Mouse (Mus musculus): ENCODE data around the gene B3galt4. TPM values are rescaled to one million over a fixed set of nuclear protein-coding genes. Genes with fewer than 3 reads are reported as not detected.

The B3galt4 gene
- total and polyA plus RNA-seq, 2 experiments from 2014 or later = 9.8 to 11.7 TPM

GRCm38 (mm10) chr17:33902491-33902890, 48.8 kb downstream of the B3galt4 start:
- no peak for ATAC-seq
- Histone ChIP-seq H3K36me3 (ENCODE audit: insufficient read depth) (no peaks in the 10 kb centered on the region), H3K9me3 (ENCODE audit: low read length) (no peaks in the 10 kb centered on the region), H3K4me2 (ENCODE audit: low read depth) (no peak overlapping the region), H3K9ac (no peak overlapping the region), H3K4me3 (ENCODE audit: low read depth, low read length) (no peak overlapping the region), H3K27me3 (ENCODE audit: insufficient read depth, low read length) (no peaks in the 10 kb centered on the region), H3K27ac (ENCODE audit: low read depth, low read length) (no peak overlapping the region), H3K4me1 (ENCODE audit: insufficient read depth) (no peaks in the 10 kb centered on the region)
- no peak for DNase-seq
- no peak for TF ChIP-seq CTCF (IDR thresholded peaks at IDR 0.05; ENCODE audit: low read depth)
- WGBS = 88% methylated on average over 7 of the region's 7 CpGs

DNA sequence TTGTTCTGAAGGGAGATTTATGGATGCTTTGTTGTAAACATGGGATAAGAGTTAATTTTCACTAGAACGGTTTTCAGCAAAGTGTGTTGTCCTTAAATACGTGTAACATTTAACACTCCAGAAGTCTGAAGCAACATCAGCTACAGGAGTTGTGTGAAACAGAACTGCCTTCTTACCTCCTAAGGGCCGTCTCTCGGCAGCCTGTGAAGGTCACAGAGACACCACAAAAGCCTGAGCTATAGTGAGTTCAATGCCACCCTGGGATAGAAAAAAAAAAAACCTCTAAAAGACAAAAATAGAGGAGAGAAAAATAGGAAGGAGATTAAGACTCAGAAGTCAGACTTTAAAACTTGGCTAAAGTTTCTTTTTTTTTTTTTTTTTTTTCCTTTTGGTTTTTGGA, 49.2 kb downstream of the B3galt4 start:
- H3K27ac ChIP-seq (ENCODE audit: low read depth, low read length) = no peak overlapping the region
- H3K27me3 ChIP-seq (ENCODE audit: insufficient read depth, low read length) = no peaks in the 10 kb centered on the region
- no peaks in the 10 kb centered on the region for H3K9me3 ChIP-seq (ENCODE audit: low read length)
- TF ChIP-seq CTCF (IDR thresholded peaks at IDR 0.05; ENCODE audit: low read depth) = no peak
- H3K4me2 ChIP-seq (ENCODE audit: low read depth) = no peak overlapping the region
- no peak overlapping the region for H3K4me3 ChIP-seq (ENCODE audit: low read depth, low read length)
- ATAC-seq (no peak), DNase-seq (no peak)
- no peaks in the 10 kb centered on the region for H3K36me3 ChIP-seq (ENCODE audit: insufficient read depth)
- no peak overlapping the region for H3K9ac ChIP-seq
- 76% methylated on average over 4 of the region's 4 CpGs for WGBS
- no peaks in the 10 kb centered on the region for H3K4me1 ChIP-seq (ENCODE audit: insufficient read depth)

GRCm38 (mm10) chr17:33901653-33902052, 49.6 kb downstream of the B3galt4 start:
- Histone ChIP-seq H3K4me2 (ENCODE audit: low read depth) (no peak overlapping the region), H3K27me3 (ENCODE audit: insufficient read depth, low read length) (no peaks in the 10 kb centered on the region), H3K9ac (no peak overlapping the region), H3K27ac (ENCODE audit: low read depth, low read length) (no peak overlapping the region), H3K36me3 (ENCODE audit: insufficient read depth) (no peaks in the 10 kb centered on the region), H3K4me3 (ENCODE audit: low read depth, low read length) (no peak overlapping the region), H3K4me1 (ENCODE audit: insufficient read depth) (no peaks in the 10 kb centered on the region), H3K9me3 (ENCODE audit: low read length) (no peaks in the 10 kb centered on the region)
- 71% methylated on average over 4 of the region's 4 CpGs for WGBS
- no peak for TF ChIP-seq CTCF (IDR thresholded peaks at IDR 0.05; ENCODE audit: low read depth)
- ATAC-seq (no peak), DNase-seq (no peak)

DNA sequence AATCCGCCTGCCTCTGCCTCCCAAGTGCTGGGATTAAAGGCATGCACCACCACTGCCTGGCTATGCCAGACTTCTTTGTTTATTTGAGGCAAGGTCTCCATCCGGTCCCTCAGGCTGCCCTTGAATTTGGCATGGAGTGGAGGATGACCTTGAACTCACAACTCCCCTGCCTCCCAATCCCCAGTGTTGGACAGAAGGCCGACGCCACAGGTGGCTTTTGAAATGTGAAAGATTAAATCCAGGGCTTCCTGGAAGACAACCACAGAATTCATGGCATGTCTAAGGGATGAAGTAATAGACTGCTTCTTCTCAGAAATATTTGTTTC, 50.3 kb downstream of the B3galt4 start:
- WGBS = 84% methylated on average over 4 of the region's 4 CpGs
- Histone ChIP-seq H3K27me3 (ENCODE audit: insufficient read depth, low read length) (no peaks in the 10 kb centered on the region), H3K27ac (ENCODE audit: low read depth, low read length) (no peak overlapping the region), H3K9ac (no peak overlapping the region), H3K4me1 (ENCODE audit: insufficient read depth) (no peaks in the 10 kb centered on the region), H3K9me3 (ENCODE audit: low read length) (no peaks in the 10 kb centered on the region), H3K36me3 (ENCODE audit: insufficient read depth) (no peaks in the 10 kb centered on the region), H3K4me3 (ENCODE audit: low read depth, low read length) (no peak overlapping the region), H3K4me2 (ENCODE audit: low read depth) (no peak overlapping the region)
- no peak for DNase-seq
- no peak for TF ChIP-seq CTCF (IDR thresholded peaks at IDR 0.05; ENCODE audit: low read depth)
- ATAC-seq = no peak

DNA sequence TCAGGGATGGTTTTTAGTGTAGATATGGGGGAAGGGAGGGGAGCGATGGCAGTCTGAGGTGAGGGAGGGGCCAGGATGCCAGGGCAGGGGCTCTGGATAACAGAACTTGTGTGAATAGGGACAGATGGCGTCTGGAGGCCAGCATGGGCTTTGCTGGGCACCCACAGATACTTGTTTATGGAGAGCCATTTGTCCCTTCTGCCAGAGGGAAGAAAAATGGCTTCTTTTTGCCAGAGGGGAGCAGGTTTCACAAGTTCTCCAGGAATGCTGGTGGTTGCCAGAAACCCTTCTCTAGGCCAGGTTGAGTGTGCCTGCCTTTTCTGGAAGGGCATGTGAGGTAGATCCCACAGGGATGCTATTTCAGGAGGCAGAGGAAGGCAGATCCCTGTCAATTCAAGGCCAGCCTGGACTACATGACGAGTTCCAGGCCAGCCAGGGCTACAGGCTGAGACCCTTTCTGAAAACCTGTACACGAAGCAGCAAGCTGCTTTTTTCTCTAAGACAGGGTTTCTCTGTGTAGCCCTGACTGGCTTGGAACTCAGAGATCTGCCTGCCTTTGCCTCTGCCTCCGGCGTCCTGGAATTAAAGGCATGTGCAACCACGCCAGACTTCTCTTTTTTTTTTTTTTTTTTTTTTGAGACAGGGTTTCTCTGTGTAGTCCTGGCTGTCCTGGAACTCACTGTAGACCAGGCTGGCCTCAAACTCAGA, 50.9 kb downstream of the B3galt4 start:
- Histone ChIP-seq H3K9ac (no peak overlapping the region), H3K27ac (ENCODE audit: low read depth, low read length) (no peak overlapping the region), H3K4me3 (ENCODE audit: low read depth, low read length) (no peak overlapping the region), H3K36me3 (ENCODE audit: insufficient read depth) (no peaks in the 10 kb centered on the region), H3K27me3 (ENCODE audit: insufficient read depth, low read length) (no peaks in the 10 kb centered on the region), H3K4me2 (ENCODE audit: low read depth) (no peak overlapping the region), H3K9me3 (ENCODE audit: low read length) (no peaks in the 10 kb centered on the region), H3K4me1 (ENCODE audit: insufficient read depth) (no peaks in the 10 kb centered on the region)
- no peak for TF ChIP-seq CTCF (IDR thresholded peaks at IDR 0.05; ENCODE audit: low read depth)
- DNase-seq = no peak
- WGBS = 71% methylated on average over 7 of the region's 7 CpGs
- ATAC-seq = no peak

Other genes with a start within 250 kb of the B3galt4 start
Only the 30 nearest of the 32 such genes appear.
- 96.5 and 102 TPM in 2 replicates for gene March2, start 232.8 kb downstream of the B3galt4 start, total RNA-seq (2014; rRNA removed)
- 72.5 and 77.6 TPM in 2 replicates for gene March2, start 232.8 kb downstream of the B3galt4 start, polyA plus RNA-seq (2015; fragmentation: Nextera tagmentation; extraction: Ambion mirVana)
- 78.1 and 106 TPM in 2 replicates for gene Rab11b, start 191.0 kb downstream of the B3galt4 start, total RNA-seq (2014; rRNA removed)
- gene Rab11b, start 191.0 kb downstream of the B3galt4 start, polyA plus RNA-seq (2015; fragmentation: Nextera tagmentation; extraction: Ambion mirVana) = 527 and 560 TPM in 2 replicates
- 13.2 and 17.2 TPM in 2 replicates for gene Angptl4, start 169.7 kb downstream of the B3galt4 start, total RNA-seq (2014; rRNA removed)
- gene Angptl4, start 169.7 kb downstream of the B3galt4 start, polyA plus RNA-seq (2015; fragmentation: Nextera tagmentation; extraction: Ambion mirVana) = 24.4 and 25.2 TPM in 2 replicates
- 36.5 and 42.7 TPM in 2 replicates for gene Kank3, start 141.0 kb downstream of the B3galt4 start, total RNA-seq (2014; rRNA removed)
- gene Kank3, start 141.0 kb downstream of the B3galt4 start, polyA plus RNA-seq (2015; fragmentation: Nextera tagmentation; extraction: Ambion mirVana) = 35.8 and 43.4 TPM in 2 replicates
- gene Rps28, start 126.9 kb downstream of the B3galt4 start, total RNA-seq (2014; rRNA removed) = 589 and 1,055 TPM in 2 replicates
- gene Rps28, start 126.9 kb downstream of the B3galt4 start, polyA plus RNA-seq (2015; fragmentation: Nextera tagmentation; extraction: Ambion mirVana) = 603 and 823 TPM in 2 replicates
- gene Ndufa7, start 126.9 kb downstream of the B3galt4 start, total RNA-seq (2014; rRNA removed) = 258 and 291 TPM in 2 replicates
- gene Ndufa7, start 126.9 kb downstream of the B3galt4 start, polyA plus RNA-seq (2015; fragmentation: Nextera tagmentation; extraction: Ambion mirVana) = 529 and 626 TPM in 2 replicates
- gene Cd320, start 108.4 kb downstream of the B3galt4 start, total RNA-seq (2014; rRNA removed) = 17.2 and 27.5 TPM in 2 replicates
- 50.3 and 53.6 TPM in 2 replicates for gene Cd320, start 108.4 kb downstream of the B3galt4 start, polyA plus RNA-seq (2015; fragmentation: Nextera tagmentation; extraction: Ambion mirVana)
- gene Gm7029, start 77.7 kb downstream of the B3galt4 start, total RNA-seq (2014; rRNA removed) = not detected in 2 replicates
- not detected in 2 replicates for gene Gm7029, start 77.7 kb downstream of the B3galt4 start, polyA plus RNA-seq (2015; fragmentation: Nextera tagmentation; extraction: Ambion mirVana)
- gene Kifc1, start 60.8 kb downstream of the B3galt4 start, total RNA-seq (2014; rRNA removed) = 4.3 and 4.7 TPM in 2 replicates
- 1.3 and 1.4 TPM in 2 replicates for gene Kifc1, start 60.8 kb downstream of the B3galt4 start, polyA plus RNA-seq (2015; fragmentation: Nextera tagmentation; extraction: Ambion mirVana)
- gene Platr17, start 46.4 kb downstream of the B3galt4 start, total RNA-seq (2014; rRNA removed) = not detected in 2 replicates
- gene Platr17, start 46.4 kb downstream of the B3galt4 start, polyA plus RNA-seq (2015; fragmentation: Nextera tagmentation; extraction: Ambion mirVana) = 1.9 and 2.0 TPM in 2 replicates
- 70.4 and 77.1 TPM in 2 replicates for gene Daxx, start 42.1 kb downstream of the B3galt4 start, total RNA-seq (2014; rRNA removed)
- gene Daxx, start 42.1 kb downstream of the B3galt4 start, polyA plus RNA-seq (2015; fragmentation: Nextera tagmentation; extraction: Ambion mirVana) = 41.5 and 45.2 TPM in 2 replicates
- 27.2 and 36.0 TPM in 2 replicates for gene Tapbp, start 35.6 kb downstream of the B3galt4 start, total RNA-seq (2014; rRNA removed)
- 25.0 and 26.2 TPM in 2 replicates for gene Tapbp, start 35.6 kb downstream of the B3galt4 start, polyA plus RNA-seq (2015; fragmentation: Nextera tagmentation; extraction: Ambion mirVana)
- 34.4 and 44.0 TPM in 2 replicates for gene Zbtb22, start 35.6 kb downstream of the B3galt4 start, total RNA-seq (2014; rRNA removed)
- 20.4 and 22.3 TPM in 2 replicates for gene Zbtb22, start 35.6 kb downstream of the B3galt4 start, polyA plus RNA-seq (2015; fragmentation: Nextera tagmentation; extraction: Ambion mirVana)
- gene Rgl2, start 21.9 kb downstream of the B3galt4 start, total RNA-seq (2014; rRNA removed) = 75.7 and 76.3 TPM in 2 replicates
- gene Rgl2, start 21.9 kb downstream of the B3galt4 start, polyA plus RNA-seq (2015; fragmentation: Nextera tagmentation; extraction: Ambion mirVana) = 24.1 and 27.1 TPM in 2 replicates
- 57.0 and 78.4 TPM in 2 replicates for gene Pfdn6, start 11.1 kb downstream of the B3galt4 start, total RNA-seq (2014; rRNA removed)
- 173 and 185 TPM in 2 replicates for gene Pfdn6, start 11.1 kb downstream of the B3galt4 start, polyA plus RNA-seq (2015; fragmentation: Nextera tagmentation; extraction: Ambion mirVana)
- gene Wdr46, start 10.8 kb downstream of the B3galt4 start, total RNA-seq (2014; rRNA removed) = 18.9 and 21.9 TPM in 2 replicates
- gene Wdr46, start 10.8 kb downstream of the B3galt4 start, polyA plus RNA-seq (2015; fragmentation: Nextera tagmentation; extraction: Ambion mirVana) = 15.9 and 23.2 TPM in 2 replicates
- 46.2 and 46.8 TPM in 2 replicates for gene Vps52, start 4.3 kb upstream of the B3galt4 start, total RNA-seq (2014; rRNA removed)
- gene Vps52, start 4.3 kb upstream of the B3galt4 start, polyA plus RNA-seq (2015; fragmentation: Nextera tagmentation; extraction: Ambion mirVana) = 59.6 and 66.1 TPM in 2 replicates
- 1,357 and 2,159 TPM in 2 replicates for gene Rps18, start 4.5 kb upstream of the B3galt4 start, total RNA-seq (2014; rRNA removed)
- 876 and 1,153 TPM in 2 replicates for gene Rps18, start 4.5 kb upstream of the B3galt4 start, polyA plus RNA-seq (2015; fragmentation: Nextera tagmentation; extraction: Ambion mirVana)
- gene H2-K1, start 48.9 kb upstream of the B3galt4 start, total RNA-seq (2014; rRNA removed) = 14.3 and 21.9 TPM in 2 replicates
- 17.3 and 21.2 TPM in 2 replicates for gene H2-K1, start 48.9 kb upstream of the B3galt4 start, polyA plus RNA-seq (2015; fragmentation: Nextera tagmentation; extraction: Ambion mirVana)
- 20.7 and 21.4 TPM in 2 replicates for gene Ring1, start 73.2 kb upstream of the B3galt4 start, total RNA-seq (2014; rRNA removed)
- gene Ring1, start 73.2 kb upstream of the B3galt4 start, polyA plus RNA-seq (2015; fragmentation: Nextera tagmentation; extraction: Ambion mirVana) = 15.7 and 19.0 TPM in 2 replicates
- 39.1 and 58.0 TPM in 2 replicates for gene H2-Ke6, start 76.6 kb upstream of the B3galt4 start, total RNA-seq (2014; rRNA removed)
- 54.6 and 55.7 TPM in 2 replicates for gene H2-Ke6, start 76.6 kb upstream of the B3galt4 start, polyA plus RNA-seq (2015; fragmentation: Nextera tagmentation; extraction: Ambion mirVana)
- 126 and 161 TPM in 2 replicates for gene Slc39a7, start 80.2 kb upstream of the B3galt4 start, total RNA-seq (2014; rRNA removed)
- gene Slc39a7, start 80.2 kb upstream of the B3galt4 start, polyA plus RNA-seq (2015; fragmentation: Nextera tagmentation; extraction: Ambion mirVana) = 124 and 138 TPM in 2 replicates
- gene Rxrb, start 80.3 kb upstream of the B3galt4 start, total RNA-seq (2014; rRNA removed) = 56.2 and 60.8 TPM in 2 replicates
- 58.1 and 58.4 TPM in 2 replicates for gene Rxrb, start 80.3 kb upstream of the B3galt4 start, polyA plus RNA-seq (2015; fragmentation: Nextera tagmentation; extraction: Ambion mirVana)
- 10.2 and 28.0 TPM in 2 replicates for gene Col11a2, start 87.9 kb upstream of the B3galt4 start, total RNA-seq (2014; rRNA removed)
- gene Col11a2, start 87.9 kb upstream of the B3galt4 start, polyA plus RNA-seq (2015; fragmentation: Nextera tagmentation; extraction: Ambion mirVana) = 1.2 and 2.1 TPM in 2 replicates
- not detected in 2 replicates for gene H2-Oa, start 140.9 kb upstream of the B3galt4 start, total RNA-seq (2014; rRNA removed)
- gene H2-Oa, start 140.9 kb upstream of the B3galt4 start, polyA plus RNA-seq (2015; fragmentation: Nextera tagmentation; extraction: Ambion mirVana) = 0.13 TPM in 1 of 2 replicates, not detected in the other
- 21.5 and 25.7 TPM in 2 replicates for gene H2-DMa, start 168.1 kb upstream of the B3galt4 start, total RNA-seq (2014; rRNA removed)
- gene H2-DMa, start 168.1 kb upstream of the B3galt4 start, polyA plus RNA-seq (2015; fragmentation: Nextera tagmentation; extraction: Ambion mirVana) = 19.2 and 23.5 TPM in 2 replicates
- gene Brd2, start 171.1 kb upstream of the B3galt4 start, total RNA-seq (2014; rRNA removed) = 191 and 219 TPM in 2 replicates
- 122 and 129 TPM in 2 replicates for gene Brd2, start 171.1 kb upstream of the B3galt4 start, polyA plus RNA-seq (2015; fragmentation: Nextera tagmentation; extraction: Ambion mirVana)
- gene H2-DMb2, start 191.8 kb upstream of the B3galt4 start, total RNA-seq (2014; rRNA removed) = 2.2 and 2.4 TPM in 2 replicates
- gene H2-DMb2, start 191.8 kb upstream of the B3galt4 start, polyA plus RNA-seq (2015; fragmentation: Nextera tagmentation; extraction: Ambion mirVana) = 0.72 and 1.0 TPM in 2 replicates
- 0.62 and 2.8 TPM in 2 replicates for gene H2-DMb1, start 201.6 kb upstream of the B3galt4 start, total RNA-seq (2014; rRNA removed)
- 1.5 and 1.7 TPM in 2 replicates for gene H2-DMb1, start 201.6 kb upstream of the B3galt4 start, polyA plus RNA-seq (2015; fragmentation: Nextera tagmentation; extraction: Ambion mirVana)
- 5.2 and 7.5 TPM in 2 replicates for gene Tap1, start 236.1 kb upstream of the B3galt4 start, total RNA-seq (2014; rRNA removed)
- gene Tap1, start 236.1 kb upstream of the B3galt4 start, polyA plus RNA-seq (2015; fragmentation: Nextera tagmentation; extraction: Ambion mirVana) = 4.6 and 5.0 TPM in 2 replicates

Data from forebrain, postnatal 0 days (tissue).